Mouse (Mus musculus) kidney, adult 9 months (tissue): ENCODE measurements at regions not wholly inside any gene's neighbourhood (a gene's known extent, or its start where the extent isn't known, plus 50 kb on each side); places are given as distances from the start of the nearest gene placed in this dataset.
A peak's percentile ranks its signal among the peaks of the same experiment; 100 is the strongest.

Experiments used
- DNase-seq: peaks from one replicate; pipeline ENCODE4 v3.0.0; 2022

GRCm38 (mm10) chr7:129987713-129988112 is 396.1 kb downstream of the Wdr11 start:
- DNase-seq, result no peak

- no peak for DNase-seq
These were observed 402.0 kb downstream of the Wdr11 start for GRCm38 (mm10) chr7:129993446-129994223.

DNA sequence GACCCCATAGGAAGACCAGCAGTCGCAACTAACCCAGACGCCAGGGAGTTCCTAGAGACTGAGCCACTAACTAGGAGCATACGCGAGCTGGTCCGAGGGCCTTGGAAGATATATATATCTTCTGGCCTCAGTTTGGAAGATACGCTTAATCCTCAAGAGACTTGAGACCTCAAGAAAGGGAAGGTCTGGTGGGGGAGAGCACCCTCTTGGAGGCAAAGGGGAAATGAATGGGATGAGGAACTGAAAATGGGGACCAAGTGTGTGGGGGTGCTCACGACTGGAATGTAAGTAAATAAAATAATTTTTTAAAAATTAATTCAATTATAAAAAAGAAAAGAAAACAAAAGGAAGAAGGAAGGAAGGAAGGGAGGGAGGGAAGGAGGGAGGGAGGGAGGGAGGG is 403.9 kb downstream of the Wdr11 start:
- DNase-seq, result no peak

- DNase-seq, result no peak
These were observed 409.4 kb downstream of the Wdr11 start for GRCm38 (mm10) chr7:130001064-130001463.

DNA sequence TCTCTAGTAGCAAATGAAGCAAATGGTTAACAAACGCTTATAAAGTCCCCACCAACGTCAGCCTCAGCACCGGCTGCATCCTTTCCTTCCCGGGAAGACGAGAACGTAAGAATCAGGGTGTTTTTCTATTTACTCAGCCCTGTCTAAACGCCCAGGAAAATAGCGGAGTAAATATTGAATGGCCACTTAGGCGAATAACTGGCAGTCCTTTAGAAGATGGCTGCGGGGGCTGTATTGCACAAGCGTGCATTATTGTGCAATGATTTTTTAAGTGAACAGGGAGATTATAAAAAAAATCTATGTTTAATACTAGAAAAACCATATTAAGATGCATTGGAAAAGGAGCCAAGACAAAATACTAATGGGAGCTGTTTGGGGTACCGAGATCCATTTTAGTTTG is 410.3 kb downstream of the Wdr11 start:
- no peak for DNase-seq

DNA sequence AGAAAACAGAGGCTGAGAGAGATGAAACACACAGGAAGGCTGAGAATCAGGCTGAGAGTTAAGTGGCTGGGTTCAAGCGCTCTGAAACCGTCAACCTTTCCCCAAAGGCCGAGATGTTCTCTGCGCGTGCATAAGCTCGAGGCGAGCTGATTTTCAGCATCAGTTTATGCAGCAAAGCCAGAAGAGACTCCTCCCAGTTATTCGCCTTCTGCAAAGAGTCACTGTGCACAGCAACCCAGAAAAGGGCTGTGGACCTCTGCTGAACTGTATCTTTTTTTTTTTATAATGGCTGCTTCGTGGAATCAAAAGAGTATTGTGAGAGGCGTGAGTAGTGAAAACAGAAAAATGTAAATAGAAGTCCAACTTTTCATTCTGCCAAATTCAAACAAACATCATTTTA is 413.7 kb downstream of the Wdr11 start:
- DNase-seq, result no peak

DNA sequence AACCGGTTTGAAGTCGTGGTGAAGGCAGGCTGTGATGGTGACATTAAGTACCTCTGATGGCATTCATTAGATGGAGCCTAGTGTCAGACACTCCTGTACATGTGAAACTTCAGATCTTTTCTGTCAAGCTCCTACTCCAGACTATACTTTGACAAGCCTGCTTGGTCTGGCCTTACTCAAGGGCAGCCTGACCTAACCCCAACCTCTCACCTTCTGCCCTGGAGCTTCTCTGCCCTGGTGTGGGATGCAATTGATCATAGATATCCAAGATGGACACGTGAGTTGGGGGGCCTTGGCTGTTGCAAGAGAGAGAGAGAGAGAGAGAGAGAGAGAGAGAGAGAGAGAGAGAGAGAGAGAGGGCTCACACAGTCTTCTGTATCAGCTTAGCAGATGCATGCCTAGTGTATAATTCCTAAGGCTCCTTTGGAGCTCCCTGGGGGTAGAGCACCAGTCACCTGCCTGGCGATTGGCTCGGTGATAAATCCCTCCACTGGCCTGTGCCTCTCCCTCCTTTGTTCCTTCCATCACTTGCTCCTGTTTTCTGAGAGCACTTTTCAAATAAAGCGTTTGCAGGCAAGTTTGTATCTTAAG is 416.4 kb downstream of the Wdr11 start:
- no peak for DNase-seq

GRCm38 (mm10) chr7:130008591-130009418 is 417.1 kb downstream of the Wdr11 start:
- no peak for DNase-seq

GRCm38 (mm10) chr7:130012067-130012466 is 420.4 kb downstream of the Wdr11 start:
- DNase-seq, result no peak

DNA sequence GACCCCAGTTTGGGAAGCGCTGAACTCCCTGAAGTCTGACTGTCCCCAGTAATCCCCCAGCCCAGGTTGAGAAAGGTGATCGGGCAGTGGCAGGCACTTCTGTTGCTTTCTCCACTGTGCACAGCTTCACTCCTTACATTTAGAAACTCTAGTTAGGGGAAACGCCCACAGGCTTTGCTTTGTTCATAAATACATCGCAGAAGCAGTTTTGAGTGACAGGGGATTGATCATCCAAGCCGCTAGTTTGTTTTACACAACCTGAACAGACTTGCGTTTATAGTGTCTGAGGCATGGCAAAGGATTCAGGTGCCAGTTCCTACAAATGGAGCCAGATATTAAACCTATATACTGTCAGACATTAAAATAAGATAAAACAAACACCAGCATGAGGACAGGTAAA is 421.4 kb downstream of the Wdr11 start:
- DNase-seq, result no peak

GRCm38 (mm10) chr7:130014609-130015008 is 422.9 kb downstream of the Wdr11 start:
- no peak for DNase-seq

DNA sequence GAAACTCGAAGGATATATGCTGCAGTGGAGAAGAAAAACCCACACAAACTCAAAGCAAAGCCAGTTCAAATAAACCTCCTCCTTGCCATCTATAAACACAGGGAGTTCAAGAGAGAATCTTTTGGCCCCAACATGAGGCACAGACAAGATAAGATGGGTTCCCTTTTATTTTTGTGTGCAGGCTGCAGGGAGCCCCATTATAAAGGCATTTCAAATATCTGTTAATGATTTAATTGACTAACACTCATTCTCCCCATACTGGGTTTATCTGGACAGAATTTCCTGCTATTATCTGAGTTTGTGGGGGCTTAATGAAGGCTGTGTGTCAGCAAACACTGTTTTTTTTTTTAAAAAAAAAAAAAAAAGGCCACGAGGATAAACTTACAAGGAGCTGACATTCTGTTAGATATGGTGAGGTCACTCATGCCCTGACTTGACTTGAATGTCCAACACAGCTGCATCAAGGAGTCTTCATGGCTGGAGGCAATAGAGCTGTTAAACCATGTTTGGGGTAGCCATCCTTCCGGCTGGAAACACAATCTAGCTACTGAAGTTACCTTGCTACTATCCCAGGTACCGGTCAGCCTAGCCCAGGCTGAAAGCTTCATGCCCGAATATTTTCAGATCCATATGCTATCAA is 423.8 kb downstream of the Wdr11 start:
- DNase-seq, result no peak

GRCm38 (mm10) chr7:130016015-130016874 is 424.6 kb downstream of the Wdr11 start:
- DNase-seq, result no peak

- no peak for DNase-seq
These were observed 427.2 kb downstream of the Wdr11 start for GRCm38 (mm10) chr7:130018891-130019290.

DNA sequence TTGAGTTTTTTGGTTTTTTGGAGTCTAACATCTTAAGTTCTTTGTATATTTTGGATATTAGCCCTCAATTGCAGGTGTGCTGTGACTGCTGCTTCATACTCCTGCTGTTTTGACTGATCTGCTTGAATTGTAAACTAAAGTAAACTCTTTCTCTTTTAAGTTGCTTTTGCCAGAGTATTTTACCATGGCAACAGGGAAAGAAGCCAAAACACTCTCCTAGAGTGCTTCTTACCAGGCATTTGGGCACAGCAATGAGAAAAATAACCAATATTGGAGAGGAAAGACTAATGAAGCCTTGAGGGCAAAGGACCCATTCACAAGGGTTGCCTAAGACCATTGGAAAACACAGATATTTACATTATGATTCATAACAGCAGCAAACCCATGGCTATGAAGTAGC is 437.3 kb downstream of the Wdr11 start:
- peak; percentile 19 for DNase-seq

- no peak for DNase-seq
These were observed 439.0 kb downstream of the Wdr11 start for GRCm38 (mm10) chr7:130030711-130031110.

DNA sequence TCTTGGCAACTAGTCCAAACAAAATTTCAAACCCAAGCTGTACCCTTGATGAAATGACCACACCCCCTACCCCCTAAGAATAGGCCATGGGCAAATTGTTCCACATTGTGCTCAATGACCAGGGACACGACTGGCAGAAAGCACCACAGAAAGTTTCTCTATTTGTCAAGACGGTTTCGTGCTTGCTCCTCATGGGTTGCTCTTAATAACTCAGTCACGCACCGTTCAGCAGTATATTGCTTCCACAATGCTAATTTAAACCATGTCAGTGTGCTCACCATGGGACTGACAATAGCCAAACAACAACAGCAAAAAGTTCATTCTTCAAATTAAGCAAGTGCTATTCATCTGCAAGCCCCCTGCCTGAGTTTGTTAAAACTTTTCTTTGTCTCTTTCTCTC is 444.6 kb downstream of the Wdr11 start:
- no peak for DNase-seq

DNA sequence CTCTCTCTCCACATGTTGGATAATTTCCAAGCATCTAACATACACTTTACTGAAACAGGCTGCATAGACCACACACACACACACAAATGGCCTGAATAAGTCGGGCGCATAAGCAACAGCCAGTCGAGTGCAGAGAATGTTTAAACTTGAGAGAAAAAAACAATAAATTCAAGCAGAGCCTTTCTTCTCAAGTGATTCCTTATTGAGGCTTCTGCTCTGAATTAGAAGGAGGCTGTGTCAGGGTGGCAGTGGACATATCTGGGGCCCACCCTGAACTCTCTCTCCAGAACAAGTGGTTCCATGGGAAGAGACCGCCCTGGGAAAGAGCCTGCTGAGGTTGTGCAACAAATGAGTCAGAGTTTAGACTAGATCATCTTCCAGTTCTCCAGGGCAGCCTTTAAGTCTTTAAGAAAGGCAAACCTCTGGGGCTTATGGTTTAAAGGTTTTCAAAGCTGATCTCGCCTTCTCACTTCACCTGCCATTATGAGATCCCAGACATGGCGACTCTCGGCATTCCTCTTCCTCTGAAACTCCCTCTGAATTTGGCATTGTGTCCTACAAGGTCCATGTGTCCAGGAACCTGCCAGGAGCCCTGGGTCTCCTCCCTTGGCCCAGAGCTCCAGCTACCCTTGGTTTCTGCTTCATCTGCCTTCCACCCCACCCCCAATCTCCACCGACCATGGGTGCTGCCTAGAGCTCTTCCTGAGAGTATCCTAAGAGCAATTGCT is 445.3 kb downstream of the Wdr11 start:
- no peak for DNase-seq

DNA sequence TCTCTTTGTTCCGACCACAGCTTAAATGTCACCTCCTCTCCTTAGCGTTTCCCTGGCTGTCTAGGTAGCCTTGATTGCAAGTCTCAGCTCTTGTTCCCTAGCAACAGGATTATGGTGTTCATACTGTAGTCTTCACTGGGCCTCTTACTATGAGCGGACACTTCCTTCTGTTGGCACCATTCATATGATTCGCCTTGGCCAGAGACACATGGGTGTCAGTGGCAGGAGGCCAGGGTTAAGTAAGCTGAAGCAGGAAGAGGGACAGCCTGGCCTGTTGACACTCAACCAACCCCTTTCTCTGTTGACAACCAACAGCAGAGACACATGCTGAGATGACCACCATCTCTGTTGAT is 445.9 kb downstream of the Wdr11 start:
- DNase-seq, result no peak

- no peak for DNase-seq
These were observed 448.9 kb downstream of the Wdr11 start for GRCm38 (mm10) chr7:130040596-130040995.

- no peak for DNase-seq
These were observed 449.8 kb downstream of the Wdr11 start for GRCm38 (mm10) chr7:130041402-130041965.
